Mouse (Mus musculus) G1E (cell line): Measurements from ENCODE around the gene Scarb1. TPM values are rescaled to one million over a fixed set of nuclear protein-coding genes. Genes with fewer than 3 reads are reported as not detected.

Source experiments
- ATAC-seq: 2 replicates; pipeline ENCODE4 v1.8.0; 2016; ENCODE audit warnings: mild to moderate bottlenecking; ENCODE audit not compliant: insufficient number of reproducible peaks, poor library complexity, low FRiP score, severe bottlenecking; ENCODE audit errors: extremely low read depth
- DNase-seq: peaks from one replicate; pipeline ENCODE4 v3.0.0; 2012; ENCODE audit warnings: low spot score
- H3K27me3 ChIP-seq: 2 replicates; pipeline ENCODE4 v1.6.1; 2012; ENCODE audit warnings: mild to moderate bottlenecking, low read length, inconsistent platforms; ENCODE audit not compliant: insufficient read depth
- H3K36me3 ChIP-seq: replicated peaks from 2 replicates; pipeline ENCODE3; 2012; ENCODE audit warnings: mild to moderate bottlenecking, inconsistent platforms
- H3K4me1 ChIP-seq: 2 replicates; pipeline ENCODE4 v1.6.1; 2012; ENCODE audit warnings: low read depth, low read length, inconsistent platforms, mixed read lengths; ENCODE audit not compliant: insufficient read depth
- H3K4me3 ChIP-seq: 2 replicates; pipeline ENCODE4 v1.5.1; 2012; ENCODE audit warnings: low read depth, mild to moderate bottlenecking, inconsistent platforms, low read length, moderate library complexity, mixed read lengths
- H3K9me3 ChIP-seq: replicated peaks from 2 replicates; pipeline ENCODE4 v1.6.1; 2012; ENCODE audit warnings: inconsistent platforms
- CTCF ChIP-seq: IDR thresholded peaks from 2 replicates; pipeline ENCODE4 v1.5.1; 2012; ENCODE audit warnings: low read depth, low read length, inconsistent platforms, mixed read lengths
- GATA1 ChIP-seq: IDR thresholded peaks from 2 replicates; pipeline ENCODE4 v1.6.1; 2012; ENCODE audit warnings: borderline replicate concordance, low read length, inconsistent platforms, mixed read lengths
- GATA2 ChIP-seq: IDR thresholded peaks from 2 replicates; pipeline ENCODE4 v1.6.1; 2012; ENCODE audit warnings: low read depth, low read length, inconsistent platforms, borderline replicate concordance
- POLR2AphosphoS5 ChIP-seq: IDR thresholded peaks from 2 replicates; pipeline ENCODE4 v1.6.1; 2012; ENCODE audit warnings: low read depth, low read length, inconsistent platforms; ENCODE audit not compliant: insufficient replicate concordance
- TAL1 ChIP-seq: conservative IDR thresholded peaks from 2 replicates; pipeline ENCODE4 v1.6.1; 2012; ENCODE audit warnings: low read depth, low read length, inconsistent platforms, mixed read lengths
- polyA plus RNA-seq: library from polyadenylated mRNA; stranded (reverse); fragments of >175 nt; gene quantifications from 2 replicates; pipeline ENCODE4 v1.2.3, GENCODE M21; 2012
- total RNA-seq, 2 experiments: library from RNA; stranded (forward) in 1 of 2; stranded (reverse) in 1 of 2; fragments of 200-1000 nt in 1 of 2; fragments of >200 nt in 1 of 2; fragmentation: Nextera tagmentation in 1 of 2; gene quantifications; 2 replicates each; pipeline ENCODE4 v1.2.3; 2014 to 2017

Scarb1 gene
- total and polyA plus RNA-seq, 3 experiments: 42.9 to 68.3 (median 43.7) TPM

DNA sequence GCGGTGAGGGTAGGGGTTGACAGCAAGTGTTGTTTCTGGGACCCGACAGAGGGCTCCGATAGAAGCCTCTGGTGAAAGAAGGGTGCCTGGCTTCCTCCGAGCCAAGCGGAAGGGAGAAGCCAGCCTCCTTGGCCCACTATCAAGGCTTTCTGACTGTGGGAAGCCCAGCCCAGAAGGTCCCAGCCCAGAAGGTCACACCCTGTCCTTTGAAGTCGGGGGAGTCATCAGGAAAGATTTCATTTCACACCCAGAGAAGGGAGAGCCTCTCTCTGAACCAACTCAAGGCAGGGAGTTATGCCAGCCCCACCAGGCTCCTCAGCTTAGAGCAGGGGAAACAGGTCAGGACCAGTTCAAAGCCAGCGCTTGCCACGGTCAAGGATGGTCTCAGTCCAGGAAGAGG, 88.2 kb downstream of the Scarb1 start:
- Histone ChIP-seq H3K27me3 (no peaks in the 10 kb centered on the region), H3K36me3 (no peaks in the 10 kb centered on the region), H3K4me1 (no peaks in the 10 kb centered on the region), H3K9me3 (peaks cover 24% of the 10 kb centered on the region), H3K4me3 (no peak overlapping the region)
- DNase-seq: no peak
- no peak for ATAC-seq
- no peak for TF ChIP-seq TAL1
- no peak for TF ChIP-seq GATA1
- no peak for TF ChIP-seq CTCF
- TF ChIP-seq POLR2AphosphoS5: no peak
- no peak for TF ChIP-seq GATA2

DNA sequence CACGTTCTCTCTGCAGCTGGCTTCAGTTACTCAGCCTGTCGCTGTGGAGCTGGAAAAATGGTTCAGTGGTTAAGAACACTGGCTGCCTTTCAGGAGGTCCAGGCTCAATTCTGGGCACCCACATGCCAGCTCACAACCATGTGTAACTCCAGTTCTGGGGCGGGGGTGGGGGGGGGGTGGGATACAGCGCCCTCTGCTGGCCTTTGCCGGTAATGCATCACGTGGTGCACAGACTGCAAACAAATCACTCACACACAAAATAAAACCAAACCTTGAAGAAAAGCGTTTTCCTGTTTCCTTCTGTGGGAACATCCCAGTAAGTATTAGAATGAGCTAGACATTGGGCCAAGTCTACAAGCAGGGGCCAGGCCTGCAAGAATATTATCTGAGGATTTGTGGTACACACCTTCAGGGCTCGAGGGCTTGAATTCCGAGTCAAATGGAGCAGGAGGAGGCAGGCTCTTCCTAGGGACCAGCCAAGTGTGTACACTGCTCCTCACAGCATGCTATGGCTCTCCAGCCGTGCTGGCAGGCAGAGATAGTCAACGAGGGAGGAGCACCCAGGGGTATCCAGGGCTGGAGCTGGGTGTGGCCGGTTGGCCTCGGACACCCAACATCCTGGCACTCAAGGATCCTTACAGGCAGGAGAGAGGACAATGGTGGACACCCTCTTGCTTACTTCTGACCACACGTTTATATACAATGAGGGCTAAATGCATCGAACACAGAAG, 88.8 kb downstream of the Scarb1 start:
- Histone ChIP-seq H3K36me3 (no peaks in the 10 kb centered on the region), H3K27me3 (no peaks in the 10 kb centered on the region), H3K4me1 (no peaks in the 10 kb centered on the region), H3K9me3 (peaks cover 25% of the 10 kb centered on the region), H3K4me3 (no peak overlapping the region)
- ATAC-seq: no peak
- no peak for DNase-seq
- no peak for TF ChIP-seq GATA2
- no peak for TF ChIP-seq POLR2AphosphoS5
- no peak for TF ChIP-seq GATA1
- no peak for TF ChIP-seq CTCF
- TF ChIP-seq TAL1: no peak

DNA sequence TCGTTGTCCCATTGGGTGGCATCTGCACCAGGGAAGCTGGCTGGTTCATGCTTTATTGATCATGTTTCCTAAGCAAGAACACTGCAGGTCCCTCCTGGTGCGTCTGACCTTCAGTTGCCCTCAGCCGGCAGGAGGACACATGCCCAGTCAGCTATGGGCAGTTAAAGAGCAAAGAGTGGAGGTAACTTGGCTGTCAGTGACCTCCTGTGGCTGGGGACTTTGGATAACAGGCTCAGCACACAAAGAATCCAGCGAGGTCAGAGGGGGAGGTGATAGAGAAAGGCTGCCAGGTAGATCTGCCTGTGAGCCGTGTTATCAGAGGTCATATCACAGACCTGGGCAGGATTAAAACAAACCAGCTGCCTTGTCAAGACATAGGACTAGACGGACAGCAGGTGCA, 91.7 kb downstream of the Scarb1 start:
- TF ChIP-seq TAL1 (no peak), CTCF (no peak), POLR2AphosphoS5 (no peak), GATA2 (no peak), GATA1 (no peak)

DNA sequence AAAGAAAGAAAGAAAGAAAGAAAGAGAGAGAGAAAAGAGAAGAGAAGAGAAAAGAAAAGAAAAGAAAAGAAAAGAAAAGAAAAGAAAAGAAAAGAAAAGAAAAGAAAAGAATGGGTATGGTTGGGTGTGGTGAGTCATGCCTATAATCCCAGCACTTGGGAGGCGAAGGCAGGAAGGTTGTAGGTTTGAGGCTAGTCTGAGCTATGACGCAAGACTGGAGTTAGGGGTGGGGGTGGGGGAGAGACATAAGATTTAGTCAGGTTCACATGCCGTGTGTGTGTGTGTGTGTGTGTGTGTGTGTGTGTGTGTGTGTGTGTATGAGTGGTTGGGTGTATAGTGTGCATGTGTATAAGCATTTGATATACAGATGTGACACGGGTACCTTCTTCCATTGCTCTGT, 94.2 kb downstream of the Scarb1 start:
- no peak for ATAC-seq

More for the DNA sequence above, 91.7 kb downstream of the Scarb1 start:
- no peak overlapping the region for H3K4me3 ChIP-seq
- DNase-seq: no peak
- H3K27me3 ChIP-seq: no peaks in the 10 kb centered on the region
- H3K36me3 ChIP-seq: no peaks in the 10 kb centered on the region
- H3K4me1 ChIP-seq: no peaks in the 10 kb centered on the region
- H3K9me3 ChIP-seq: peaks cover 12% of the 10 kb centered on the region
- ATAC-seq: no peak

DNA sequence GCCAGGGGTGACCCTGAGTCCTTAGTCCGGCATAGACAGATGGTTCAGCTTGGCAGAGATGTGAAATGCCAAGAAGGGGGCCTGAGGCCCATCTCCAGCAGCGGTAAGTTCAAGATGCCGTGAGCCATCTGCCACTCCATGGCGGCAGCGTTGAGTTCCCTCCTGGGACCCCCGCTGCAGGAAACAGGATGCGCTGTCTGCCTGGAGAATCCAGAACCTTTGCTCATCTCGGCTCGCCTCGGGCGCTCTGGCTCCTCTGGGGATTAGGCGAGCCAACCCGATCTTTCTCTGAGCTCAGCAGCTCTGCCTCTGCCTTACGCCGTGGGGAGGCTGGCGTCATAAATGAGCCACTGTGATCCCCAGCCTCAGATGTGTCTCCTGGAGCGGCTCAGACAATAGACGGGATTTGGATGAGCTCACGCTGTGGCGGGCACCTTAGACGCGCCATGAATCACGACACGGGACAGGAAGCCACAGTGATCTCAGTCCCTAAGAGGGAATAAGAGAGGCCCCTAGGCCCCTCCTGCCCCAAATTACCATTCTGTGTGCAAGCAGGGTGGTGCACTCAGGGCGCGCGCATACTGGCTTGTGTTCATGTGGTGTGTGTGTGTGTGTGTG, 95.3 kb downstream of the Scarb1 start:
- H3K4me1 ChIP-seq: no peaks in the 10 kb centered on the region
- H3K27me3 ChIP-seq: no peaks in the 10 kb centered on the region
- no peak overlapping the region for H3K4me3 ChIP-seq
- DNase-seq (no peak), ATAC-seq (no peak)
- H3K9me3 ChIP-seq: peaks cover 14% of the 10 kb centered on the region
- TF ChIP-seq GATA1 (no peak), CTCF (no peak), POLR2AphosphoS5 (no peak), GATA2 (no peak), TAL1 (no peak)
- H3K36me3 ChIP-seq: no peaks in the 10 kb centered on the region

More for the DNA sequence above, 94.2 kb downstream of the Scarb1 start:
- Histone ChIP-seq H3K9me3 (peaks cover 10% of the 10 kb centered on the region; the same call in 1 of the 2 replicates), H3K36me3 (no peaks in the 10 kb centered on the region), H3K27me3 (no peaks in the 10 kb centered on the region), H3K4me1 (no peaks in the 10 kb centered on the region), H3K4me3 (no peak overlapping the region)
- no peak for DNase-seq
- no peak for TF ChIP-seq GATA2
- TF ChIP-seq TAL1: no peak
- no peak for TF ChIP-seq POLR2AphosphoS5
- TF ChIP-seq GATA1: no peak
- no peak for TF ChIP-seq CTCF

DNA sequence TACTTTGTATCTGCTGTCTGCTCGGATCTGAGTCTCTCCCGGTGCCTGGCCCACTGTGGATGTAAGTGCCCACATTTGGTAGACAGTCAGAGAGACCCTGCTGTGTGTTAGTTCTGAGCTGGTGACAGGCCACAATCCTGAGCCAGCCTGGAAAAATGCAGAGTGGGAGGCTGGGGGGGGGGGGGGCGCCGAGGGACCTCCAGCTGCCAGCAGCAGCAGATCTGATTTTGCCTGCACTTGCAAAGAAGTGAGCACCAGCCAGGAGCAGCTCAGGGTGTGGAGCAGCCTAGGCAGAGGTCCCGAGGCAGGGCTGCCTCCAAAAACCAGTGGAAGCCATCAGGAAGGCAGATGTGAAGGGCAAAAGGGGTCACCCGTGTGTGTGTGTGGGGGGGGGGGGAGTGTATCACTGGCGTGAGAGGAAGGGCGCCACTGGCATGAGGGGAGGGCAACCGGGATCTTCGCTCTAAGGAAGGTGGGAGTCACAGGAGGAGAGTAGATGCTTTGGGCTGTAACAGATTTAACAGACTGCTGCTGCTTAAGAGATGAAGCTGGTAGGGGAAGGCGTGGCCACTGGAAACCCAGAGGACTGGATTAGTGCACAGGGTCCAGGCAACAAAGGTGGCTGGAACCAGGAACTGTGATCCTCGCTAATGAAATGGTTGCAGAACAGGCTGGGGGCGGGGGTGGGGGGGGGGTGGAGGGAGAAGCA, 95.9 kb downstream of the Scarb1 start:
- peaks cover 14% of the 10 kb centered on the region for H3K9me3 ChIP-seq
- no peaks in the 10 kb centered on the region for H3K4me1 ChIP-seq
- no peaks in the 10 kb centered on the region for H3K36me3 ChIP-seq
- no peak for DNase-seq
- no peaks in the 10 kb centered on the region for H3K27me3 ChIP-seq
- no peak for ATAC-seq
- no peak for TF ChIP-seq CTCF
- TF ChIP-seq TAL1: no peak
- TF ChIP-seq POLR2AphosphoS5: no peak
- TF ChIP-seq GATA2: no peak
- no peak overlapping the region for H3K4me3 ChIP-seq
